Mouse (Mus musculus): Measurements from ENCODE around the gene Gpsm1. TPM values are rescaled to one million over a fixed set of nuclear protein-coding genes. Genes with fewer than 3 reads are reported as not detected.

Gene Gpsm1
- polyA plus RNA-seq, 1 experiment from 2014 or later, result 92.0 TPM

- Histone ChIP-seq H3K36me3 (ENCODE audit: control insufficient read depth, insufficient read depth, low read length) (no peaks in the 10 kb centered on the region), H3K9ac (replicated peaks; ENCODE audit: low read depth, low read length) (peak overlapping the region; percentile 99; the same call in 1 of the 2 replicates), H3K4me1 (ENCODE audit: control insufficient read depth, insufficient read depth, low read length) (peaks cover 38% of the 10 kb centered on the region), H3K4me2 (ENCODE audit: low read depth, low read length) (peak overlapping the region; percentile 98), H3K27ac (ENCODE audit: low read depth, low read length) (no peak overlapping the region), H3K4me3 (ENCODE audit: low read depth, low read length) (peak overlapping the region; percentile 85), H3K27me3 (ENCODE audit: control insufficient read depth, insufficient read depth, low read length) (no peaks in the 10 kb centered on the region), H3K9me3 (ENCODE audit: control insufficient read depth, low read length) (no peaks in the 10 kb centered on the region)
- no peak for ATAC-seq (ENCODE audit: low read depth)
- WGBS, result 67% methylated on average over 3 of the region's 3 CpGs
Measured at GRCm38 (mm10) chr2:26317371-26317770, 2.1 kb downstream of the Gpsm1 start.

DNA sequence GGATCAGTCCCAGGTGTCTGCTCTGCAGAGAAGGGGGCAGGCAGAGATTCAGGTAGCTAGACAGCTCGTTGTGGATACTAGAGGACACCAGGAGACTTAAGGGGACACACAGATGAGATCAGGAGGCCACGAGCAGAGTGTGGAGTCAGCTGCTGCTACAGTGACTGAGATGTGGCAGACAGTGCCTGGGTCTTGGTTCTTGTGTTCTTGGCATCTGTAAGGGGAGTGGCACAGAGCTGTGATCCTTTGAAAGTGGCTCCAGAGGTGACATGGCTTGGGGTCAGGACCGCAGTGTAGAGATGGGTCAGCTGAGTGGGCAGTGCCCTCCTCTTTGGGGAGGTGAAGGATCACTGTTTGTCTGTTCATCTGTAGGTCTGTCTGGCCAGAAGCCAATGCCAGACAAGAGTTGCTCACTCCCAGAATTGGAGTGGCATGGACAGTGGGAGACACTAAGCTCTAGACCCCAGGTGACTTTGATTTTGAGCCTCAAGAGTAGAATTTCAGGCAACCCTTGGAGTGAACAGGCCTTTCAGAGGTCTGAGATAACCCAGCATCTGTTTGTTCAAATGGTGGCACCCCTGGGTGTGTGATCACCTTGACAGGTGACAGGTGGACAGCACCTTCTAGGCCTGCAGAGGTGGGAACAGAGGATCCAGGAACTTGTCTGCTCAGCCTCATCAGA is 2.8 kb downstream of the Gpsm1 start:
- no peak overlapping the region for H3K27ac ChIP-seq (ENCODE audit: low read depth, low read length)
- H3K9me3 ChIP-seq (ENCODE audit: control insufficient read depth, low read length), result no peaks in the 10 kb centered on the region
- 0 out of 2 replicates have a peak overlapping the region, but pooled peaks have one; percentile 16 for H3K9ac ChIP-seq (replicated peaks; ENCODE audit: low read depth, low read length)
- WGBS, result 84% methylated on average over 3 of the region's 3 CpGs
- no peak for ATAC-seq (ENCODE audit: low read depth)
- H3K4me1 ChIP-seq (ENCODE audit: control insufficient read depth, insufficient read depth, low read length), result peaks cover 38% of the 10 kb centered on the region
- peak overlapping the region; percentile 98 for H3K4me2 ChIP-seq (ENCODE audit: low read depth, low read length)
- no peak overlapping the region for H3K4me3 ChIP-seq (ENCODE audit: low read depth, low read length)
- H3K27me3 ChIP-seq (ENCODE audit: control insufficient read depth, insufficient read depth, low read length), result no peaks in the 10 kb centered on the region
- peaks cover 2% of the 10 kb centered on the region; the same call in 1 of the 2 replicates for H3K36me3 ChIP-seq (ENCODE audit: control insufficient read depth, insufficient read depth, low read length)

- peaks cover 12% of the 10 kb centered on the region; the same call in 1 of the 2 replicates for H3K36me3 ChIP-seq (ENCODE audit: control insufficient read depth, insufficient read depth, low read length)
- no peak overlapping the region for H3K4me3 ChIP-seq (ENCODE audit: low read depth, low read length)
- WGBS, result 94% methylated on average over 9 of the region's 9 CpGs
- no peaks in the 10 kb centered on the region for H3K27me3 ChIP-seq (ENCODE audit: control insufficient read depth, insufficient read depth, low read length)
- no peak overlapping the region for H3K4me2 ChIP-seq (ENCODE audit: low read depth, low read length)
- no peak for ATAC-seq (ENCODE audit: low read depth)
- no peak overlapping the region for H3K9ac ChIP-seq (replicated peaks; ENCODE audit: low read depth, low read length)
- H3K27ac ChIP-seq (ENCODE audit: low read depth, low read length), result no peak overlapping the region
- peaks cover 38% of the 10 kb centered on the region for H3K4me1 ChIP-seq (ENCODE audit: control insufficient read depth, insufficient read depth, low read length)
- no peaks in the 10 kb centered on the region for H3K9me3 ChIP-seq (ENCODE audit: control insufficient read depth, low read length)
Measured at GRCm38 (mm10) chr2:26319109-26319508, 3.8 kb downstream of the Gpsm1 start.

GRCm38 (mm10) chr2:26319519-26320244 is 4.4 kb downstream of the Gpsm1 start:
- H3K4me3 ChIP-seq (ENCODE audit: low read depth, low read length), result no peak overlapping the region
- H3K4me1 ChIP-seq (ENCODE audit: control insufficient read depth, insufficient read depth, low read length), result peaks cover 38% of the 10 kb centered on the region
- no peak for ATAC-seq (ENCODE audit: low read depth)
- no peak overlapping the region for H3K4me2 ChIP-seq (ENCODE audit: low read depth, low read length)
- peak overlapping the region; percentile 11; the same call in 1 of the 2 replicates for H3K9ac ChIP-seq (replicated peaks; ENCODE audit: low read depth, low read length)
- WGBS, result 90% methylated on average over 13 of the region's 13 CpGs
- H3K9me3 ChIP-seq (ENCODE audit: control insufficient read depth, low read length), result no peaks in the 10 kb centered on the region
- no peaks in the 10 kb centered on the region for H3K27me3 ChIP-seq (ENCODE audit: control insufficient read depth, insufficient read depth, low read length)
- no peak overlapping the region for H3K27ac ChIP-seq (ENCODE audit: low read depth, low read length)
- peaks cover 18% of the 10 kb centered on the region; the same call in 1 of the 2 replicates for H3K36me3 ChIP-seq (ENCODE audit: control insufficient read depth, insufficient read depth, low read length)

GRCm38 (mm10) chr2:26320245-26321185 is 5.2 kb downstream of the Gpsm1 start:
- Histone ChIP-seq H3K9ac (replicated peaks; ENCODE audit: low read depth, low read length) (no peak overlapping the region), H3K27ac (ENCODE audit: low read depth, low read length) (no peak overlapping the region), H3K4me2 (ENCODE audit: low read depth, low read length) (no peak overlapping the region), H3K4me3 (ENCODE audit: low read depth, low read length) (no peak overlapping the region), H3K36me3 (ENCODE audit: control insufficient read depth, insufficient read depth, low read length) (peaks cover 23% of the 10 kb centered on the region; the same call in 1 of the 2 replicates), H3K9me3 (ENCODE audit: control insufficient read depth, low read length) (no peaks in the 10 kb centered on the region), H3K4me1 (ENCODE audit: control insufficient read depth, insufficient read depth, low read length) (peaks cover 38% of the 10 kb centered on the region), H3K27me3 (ENCODE audit: control insufficient read depth, insufficient read depth, low read length) (no peaks in the 10 kb centered on the region)
- WGBS, result 76% methylated on average over 14 of the region's 14 CpGs
- ATAC-seq (ENCODE audit: low read depth), result no peak

- Histone ChIP-seq H3K36me3 (ENCODE audit: control insufficient read depth, insufficient read depth, low read length) (peaks cover 46% of the 10 kb centered on the region), H3K4me1 (ENCODE audit: control insufficient read depth, insufficient read depth, low read length) (peaks cover 16% of the 10 kb centered on the region), H3K9ac (replicated peaks; ENCODE audit: low read depth, low read length) (no peak overlapping the region), H3K27ac (ENCODE audit: low read depth, low read length) (no peak overlapping the region), H3K27me3 (ENCODE audit: control insufficient read depth, insufficient read depth, low read length) (no peaks in the 10 kb centered on the region), H3K9me3 (ENCODE audit: control insufficient read depth, low read length) (no peaks in the 10 kb centered on the region), H3K4me2 (ENCODE audit: low read depth, low read length) (no peak overlapping the region), H3K4me3 (ENCODE audit: low read depth, low read length) (no peak overlapping the region)
- 90% methylated on average over 13 of the region's 13 CpGs for WGBS
- ATAC-seq (ENCODE audit: low read depth), result no peak
Measured at GRCm38 (mm10) chr2:26323589-26324325, 8.4 kb downstream of the Gpsm1 start.

- no peaks in the 10 kb centered on the region for H3K9me3 ChIP-seq (ENCODE audit: control insufficient read depth, low read length)
- peaks cover 53% of the 10 kb centered on the region for H3K36me3 ChIP-seq (ENCODE audit: control insufficient read depth, insufficient read depth, low read length)
- no peak overlapping the region for H3K4me2 ChIP-seq (ENCODE audit: low read depth, low read length)
- ATAC-seq (ENCODE audit: low read depth), result no peak
- H3K27me3 ChIP-seq (ENCODE audit: control insufficient read depth, insufficient read depth, low read length), result no peaks in the 10 kb centered on the region
- H3K4me1 ChIP-seq (ENCODE audit: control insufficient read depth, insufficient read depth, low read length), result peaks cover 5% of the 10 kb centered on the region; the same call in 1 of the 2 replicates
- H3K4me3 ChIP-seq (ENCODE audit: low read depth, low read length), result no peak overlapping the region
- WGBS, result 92% methylated on average over 2 of the region's 2 CpGs
- H3K9ac ChIP-seq (replicated peaks; ENCODE audit: low read depth, low read length), result no peak overlapping the region
- H3K27ac ChIP-seq (ENCODE audit: low read depth, low read length), result no peak overlapping the region
Measured at GRCm38 (mm10) chr2:26324917-26325316, 9.6 kb downstream of the Gpsm1 start.
